Mouse (Mus musculus) erythroid progenitor cell, adult 5-6 weeks (primary cell): Measurements from ENCODE around the gene Rnf13. TPM values are rescaled to one million over a fixed set of nuclear protein-coding genes. Genes with fewer than 3 reads are reported as not detected.

Source experiments
- ATAC-seq: replicated peaks from 2 replicates; pipeline ENCODE4 v1.8.0; 2016; ENCODE audit warnings: moderate number of reproducible peaks, mild to moderate bottlenecking, moderate TSS enrichment, inconsistent platforms; ENCODE audit not compliant: poor library complexity, low FRiP score, severe bottlenecking
- total RNA-seq, 2 experiments: library from RNA; stranded (forward) in 1 of 2; stranded (reverse) in 1 of 2; fragments of 150-400 nt in 1 of 2; fragments of 186-747, 209-891 nt in 1 of 2; gene quantifications; 2 replicates each; pipeline versions ENCODE4 v1.2.3 to v1.2.4; 2015 to 2017; ENCODE audit warnings: low replicate concordance in 2 of 2

The Rnf13 gene
- total RNA-seq, 2 experiments from 2014 or later: 7.5 to 20.5 TPM

DNA sequence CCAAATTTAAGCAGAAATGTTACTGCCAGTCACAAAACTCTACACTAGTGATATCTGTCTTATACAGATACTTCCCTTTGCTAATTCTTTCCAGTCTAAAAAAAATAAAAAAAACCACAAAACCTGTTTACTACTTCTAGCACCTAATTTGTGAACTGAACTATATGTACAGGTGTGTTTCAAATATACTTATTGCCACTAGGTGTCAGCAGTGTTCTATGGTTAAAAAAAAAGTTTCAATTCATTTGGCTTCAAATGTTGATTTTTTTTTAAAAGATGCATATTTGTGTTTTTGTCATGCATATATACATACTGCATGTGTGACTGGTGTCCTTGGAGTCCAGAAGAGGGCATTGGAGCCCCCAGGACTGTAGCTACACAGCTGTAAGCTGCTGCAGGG lies 107.9 kb downstream of the Rnf13 start:
- no peak for ATAC-seq

DNA sequence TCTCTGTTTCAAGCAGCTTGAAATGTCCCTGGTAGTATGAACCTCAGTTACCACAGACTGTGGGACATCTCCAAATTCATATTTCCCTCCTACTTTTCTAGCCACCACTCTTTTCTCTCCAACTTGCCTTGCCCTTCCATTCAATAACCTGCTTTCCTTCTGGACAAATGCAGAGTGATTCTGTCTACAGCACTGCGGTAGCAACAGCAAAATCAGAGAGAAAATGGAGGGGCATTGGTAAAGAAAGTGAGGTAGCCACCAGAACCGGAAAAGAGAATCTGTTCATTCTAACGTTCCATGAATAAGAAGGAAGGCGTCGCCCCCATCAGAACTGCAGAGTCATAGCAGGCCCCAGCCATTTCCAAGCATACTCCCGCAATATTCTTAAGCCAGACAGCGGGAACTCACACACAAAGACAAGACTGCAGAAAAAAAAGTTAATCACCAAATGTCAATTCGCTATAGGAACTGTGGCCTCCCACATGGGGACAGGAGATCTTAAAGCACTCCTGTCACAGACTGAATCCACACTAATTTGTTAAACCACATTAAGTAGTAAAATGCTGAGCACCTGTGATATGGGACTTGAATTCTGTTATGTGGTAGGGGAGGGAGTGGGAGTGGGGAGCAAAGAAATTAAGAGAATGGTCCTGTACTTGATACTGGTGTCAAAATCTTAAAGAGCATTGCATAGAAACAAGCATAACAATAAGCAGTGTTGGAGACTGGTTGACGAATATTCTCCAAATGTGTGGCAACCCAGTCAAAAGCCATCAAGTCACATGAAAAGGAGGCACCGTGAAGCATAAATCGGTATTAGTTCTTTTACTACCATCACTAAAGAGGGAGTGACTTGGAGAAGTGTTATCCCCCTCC lies 110.2 kb downstream of the Rnf13 start:
- no peak for ATAC-seq

GRCm38 (mm10) chr3:57846662-57846911 lies 110.7 kb downstream of the Rnf13 start:
- ATAC-seq: no peak

- no peak for ATAC-seq
Observed at GRCm38 (mm10) chr3:57846912-57847759, 111.3 kb downstream of the Rnf13 start.

DNA sequence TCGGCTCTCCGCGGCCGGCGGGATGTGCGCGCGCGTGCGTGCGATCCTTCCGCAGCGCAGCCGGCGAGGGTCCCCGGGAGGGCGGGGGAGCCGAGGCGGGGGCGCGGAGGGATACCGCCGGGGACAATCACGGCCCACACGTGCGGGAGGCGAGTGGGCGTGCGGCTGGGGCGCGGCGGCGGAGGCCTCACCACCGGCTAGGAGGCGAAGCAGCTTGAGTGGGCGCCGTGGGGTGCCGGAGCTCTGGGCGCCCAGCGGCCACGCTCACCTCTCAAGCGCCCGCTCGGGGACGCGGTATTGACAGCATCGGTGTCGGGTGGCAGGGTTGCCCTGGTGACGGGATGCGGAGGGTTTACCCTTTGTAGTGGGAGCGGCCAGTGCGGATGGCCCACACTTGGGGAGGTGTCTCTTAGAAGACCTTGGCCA lies 111.9 kb downstream of the Rnf13 start, which contains the start of gene Pfn2:
Gene Pfn2, minus strand, starts transcription at position 320 of the 426 bp plus-strand sequence.
- no peak for ATAC-seq

DNA sequence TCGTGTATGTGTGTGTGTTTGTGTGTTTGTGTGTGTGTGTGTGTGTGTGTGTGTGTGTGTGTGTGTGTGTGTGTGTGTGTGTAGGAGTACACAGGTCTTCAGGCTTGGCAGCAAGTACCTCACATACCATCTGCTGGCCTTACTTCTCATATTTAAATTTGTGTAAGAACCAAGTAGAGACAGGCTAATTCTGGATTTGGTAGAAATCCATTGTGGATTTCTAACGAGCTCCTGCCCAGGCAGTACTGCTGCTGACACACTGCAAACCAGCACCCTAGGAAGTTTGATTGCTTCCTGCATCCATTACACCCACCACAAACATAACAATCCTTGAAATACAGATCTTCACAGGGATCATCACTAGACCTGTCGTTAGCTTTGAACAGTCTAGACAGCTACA lies 147.1 kb downstream of the Rnf13 start:
- no peak for ATAC-seq

Other genes with a start within 250 kb of the Rnf13 start
- gene Wwtr1, start 160.2 kb upstream of the Rnf13 start, total RNA-seq (2015; ENCODE audit: low replicate concordance): not detected in 2 replicates
- 0.26 TPM in 1 of 2 replicates, not detected in the other for gene Wwtr1, start 160.2 kb upstream of the Rnf13 start, total RNA-seq (2017; ENCODE audit: low replicate concordance)
- gene Commd2, start 84.3 kb upstream of the Rnf13 start, total RNA-seq (2015; ENCODE audit: low replicate concordance): 14.3 and 19.1 TPM in 2 replicates
- 0.45 and 0.77 TPM in 2 replicates for gene Commd2, start 84.3 kb upstream of the Rnf13 start, total RNA-seq (2017; ENCODE audit: low replicate concordance)
- gene Ankub1, start 43.3 kb upstream of the Rnf13 start, total RNA-seq (2015; ENCODE audit: low replicate concordance): not detected in 2 replicates
- not detected in 2 replicates for gene Ankub1, start 43.3 kb upstream of the Rnf13 start, total RNA-seq (2017; ENCODE audit: low replicate concordance)
- 1.1 TPM in 1 of 2 replicates, not detected in the other for gene Pfn2, start 112.0 kb downstream of the Rnf13 start, total RNA-seq (2015; ENCODE audit: low replicate concordance)
- not detected in 2 replicates for gene Pfn2, start 112.0 kb downstream of the Rnf13 start, total RNA-seq (2017; ENCODE audit: low replicate concordance)